Mouse (Mus musculus) CD4-positive, CD25-positive, alpha-beta regulatory T cell, adult 4 months (primary cell): ENCODE results near the gene Atp6v1g2. TPM values are rescaled to one million over a fixed set of nuclear protein-coding genes. Genes with fewer than 3 reads are reported as not detected.

Experiments used
- ATAC-seq: one replicate; pipeline ENCODE4 v1.8.0; 2017
- polyA plus RNA-seq, 2 experiments: library from polyadenylated mRNA; unstranded; fragments of 100-300 nt; shearing (Covaris generic); gene quantifications; one replicate each; pipeline ENCODE4 v1.2.1; 2017

Gene Atp6v1g2
- 1 to 10 TPM; 6.3 to 8.2 TPM for polyA plus RNA-seq

DNA sequence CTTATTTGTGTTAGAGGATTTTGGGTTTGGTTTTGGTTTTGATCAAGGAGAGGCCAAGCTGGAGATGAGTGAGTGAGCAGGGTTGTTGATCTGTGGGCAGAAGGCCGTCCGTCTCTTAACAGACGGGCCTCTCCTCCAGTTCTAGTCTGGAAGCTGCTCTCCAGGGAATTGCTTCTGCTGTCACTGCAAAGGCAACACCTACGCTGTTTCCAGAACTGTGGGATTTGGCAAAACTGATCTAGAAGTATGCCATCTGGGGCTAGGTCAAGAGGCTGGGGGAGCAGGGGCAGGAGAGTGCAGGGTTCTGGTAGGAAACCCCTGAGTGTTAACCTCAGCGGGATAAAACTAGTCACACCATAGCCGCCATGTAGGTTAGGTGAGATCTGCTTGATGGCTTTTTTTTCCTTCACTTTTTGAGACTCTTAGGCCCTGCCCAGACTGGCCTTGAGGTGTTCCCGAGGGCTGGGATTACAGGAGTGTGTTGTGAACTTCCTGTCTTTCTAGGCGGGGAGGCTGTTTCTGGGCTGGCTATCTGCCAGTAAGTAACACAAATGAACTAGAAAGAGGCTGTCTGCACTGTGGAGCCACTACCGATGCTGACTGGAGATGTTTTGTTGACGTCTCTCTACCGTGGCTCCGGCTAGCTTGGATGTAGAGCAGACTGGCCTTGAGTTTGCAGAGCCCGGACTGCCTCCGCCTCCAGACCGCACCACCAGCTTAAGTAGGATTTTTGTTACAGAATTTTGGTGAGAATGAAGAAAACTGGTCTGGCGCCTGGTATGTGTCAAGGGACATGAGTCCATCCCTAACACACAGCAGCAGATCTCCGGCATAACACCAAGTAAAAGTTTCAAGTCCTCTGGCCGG, at the start of gene Atp6v1g2:
Gene Atp6v1g2 (plus strand): TSS at position 547 of the 867 bp plus-strand sequence.
- ATAC-seq = no peak

- peak; percentile 50 for ATAC-seq
Observed at GRCm38 (mm10) chr17:35185639-35186611, 47.5 kb upstream of the Atp6v1g2 start.

DNA sequence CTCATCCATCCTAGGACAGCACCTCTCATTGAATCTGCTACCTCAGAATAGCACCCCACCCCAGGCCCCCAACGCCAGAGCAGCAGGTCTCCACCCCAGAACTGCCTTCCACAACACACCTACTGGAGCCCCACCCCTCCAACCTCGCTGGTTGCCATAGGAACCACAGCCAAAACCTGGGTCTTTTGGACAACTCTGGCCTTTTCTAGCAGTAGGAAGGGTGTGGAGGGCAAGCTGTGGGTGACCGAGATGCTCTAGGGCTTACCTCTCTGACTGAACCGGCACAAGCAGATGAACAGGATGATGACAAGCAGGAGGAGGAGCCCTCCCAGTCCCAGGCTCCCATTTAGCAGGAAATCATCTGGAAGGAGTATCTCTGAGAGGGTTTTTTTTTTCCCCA, 46.8 kb upstream of the Atp6v1g2 start:
- peak; percentile 39 for ATAC-seq

DNA sequence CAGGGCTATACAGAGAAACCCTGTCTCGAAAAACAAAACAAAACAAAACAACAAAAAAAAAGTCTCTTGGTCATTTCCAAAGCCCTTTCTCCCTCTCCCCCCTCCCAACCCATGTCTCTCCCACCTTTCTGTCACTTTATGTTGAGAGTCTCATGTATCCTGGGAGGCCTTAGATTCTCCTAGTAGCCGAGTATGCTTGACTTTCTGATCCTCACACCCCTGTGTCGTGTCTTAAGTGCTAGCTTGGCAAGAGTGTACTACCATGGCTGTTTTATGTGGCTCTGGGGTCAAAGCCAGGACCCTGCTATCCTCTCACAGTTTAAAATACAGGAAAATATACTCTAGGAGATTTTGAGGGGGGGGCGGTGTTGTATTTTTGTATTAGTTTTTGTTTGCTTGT, 46.1 kb upstream of the Atp6v1g2 start:
- no peak for ATAC-seq

DNA sequence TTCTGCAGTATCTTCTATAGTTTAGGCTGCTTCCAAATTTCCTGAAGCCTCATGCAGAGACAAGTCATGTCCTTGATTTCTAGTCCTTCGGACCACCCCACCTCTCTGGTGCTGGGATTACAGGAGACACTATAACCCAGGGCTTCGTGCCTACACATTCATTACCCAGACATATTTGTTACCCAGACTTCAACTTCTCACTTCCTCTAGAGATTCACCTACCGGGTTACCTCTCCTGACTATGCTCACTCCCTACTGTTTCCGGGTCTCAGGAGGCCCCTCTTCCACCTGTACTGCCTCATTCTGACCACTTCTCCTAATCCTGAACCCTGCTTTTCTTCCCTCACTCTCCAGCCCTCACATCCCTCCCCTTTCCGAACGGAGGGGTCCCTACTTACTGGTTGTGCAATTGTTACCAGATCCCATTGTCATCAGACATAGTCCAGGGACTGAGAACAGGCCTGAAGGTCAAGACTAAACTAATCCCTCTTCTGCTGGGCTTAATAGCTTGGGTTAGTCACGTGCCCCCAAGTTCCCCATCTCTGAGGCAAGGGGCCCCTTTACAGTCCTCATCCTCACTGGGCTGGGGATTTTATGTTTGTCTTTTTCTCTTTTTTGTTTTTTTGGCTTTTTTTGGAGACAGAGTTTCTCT, 45.4 kb upstream of the Atp6v1g2 start, which contains the start of gene Lst1:
Gene Lst1 (minus strand): TSS at position 481 of the 652 bp plus-strand sequence.
- no peak for ATAC-seq

- no peak for ATAC-seq
Observed at GRCm38 (mm10) chr17:35189186-35189585, 44.3 kb upstream of the Atp6v1g2 start.

DNA sequence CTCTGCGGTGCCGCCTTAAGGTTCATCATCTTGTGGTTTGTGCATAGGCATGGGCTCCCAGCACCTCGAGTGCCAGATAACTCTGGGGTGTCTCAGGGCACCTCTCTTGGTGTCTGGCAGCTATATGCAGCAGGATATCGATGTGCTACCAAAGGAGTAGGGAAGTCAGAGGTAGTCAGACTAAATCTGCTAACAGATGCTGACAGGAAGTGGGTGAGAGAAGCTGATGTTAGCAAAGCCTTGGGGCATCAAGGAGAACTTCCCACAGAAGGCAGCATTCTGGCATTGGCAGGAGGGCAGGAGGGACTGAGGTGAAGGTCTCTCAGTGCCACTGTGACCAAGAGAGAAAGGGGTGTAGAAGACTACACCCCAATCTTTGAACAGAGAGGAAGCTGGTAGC, 43.4 kb upstream of the Atp6v1g2 start:
- peak; percentile 66 for ATAC-seq

DNA sequence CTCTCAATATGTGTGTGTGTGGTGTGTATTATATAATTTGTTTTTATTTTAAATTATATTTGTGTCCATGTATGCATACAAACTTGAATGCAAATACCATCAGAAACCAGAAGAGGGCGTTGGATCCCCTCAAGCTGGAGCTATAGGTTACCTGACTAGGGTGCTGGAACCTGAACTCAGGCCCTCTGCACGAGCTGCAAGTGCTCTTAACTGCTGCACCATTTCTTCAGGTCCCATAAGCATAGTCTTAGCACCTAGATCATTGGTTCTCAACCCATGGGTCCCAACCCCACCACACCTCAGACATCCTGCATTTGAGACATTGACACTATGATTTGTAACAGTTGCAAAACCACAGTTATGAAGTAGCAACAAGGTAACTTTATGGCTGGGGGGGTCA, 41.7 kb upstream of the Atp6v1g2 start:
- no peak for ATAC-seq

- ATAC-seq = no peak
Observed at GRCm38 (mm10) chr17:35192924-35193323, 40.5 kb upstream of the Atp6v1g2 start.

DNA sequence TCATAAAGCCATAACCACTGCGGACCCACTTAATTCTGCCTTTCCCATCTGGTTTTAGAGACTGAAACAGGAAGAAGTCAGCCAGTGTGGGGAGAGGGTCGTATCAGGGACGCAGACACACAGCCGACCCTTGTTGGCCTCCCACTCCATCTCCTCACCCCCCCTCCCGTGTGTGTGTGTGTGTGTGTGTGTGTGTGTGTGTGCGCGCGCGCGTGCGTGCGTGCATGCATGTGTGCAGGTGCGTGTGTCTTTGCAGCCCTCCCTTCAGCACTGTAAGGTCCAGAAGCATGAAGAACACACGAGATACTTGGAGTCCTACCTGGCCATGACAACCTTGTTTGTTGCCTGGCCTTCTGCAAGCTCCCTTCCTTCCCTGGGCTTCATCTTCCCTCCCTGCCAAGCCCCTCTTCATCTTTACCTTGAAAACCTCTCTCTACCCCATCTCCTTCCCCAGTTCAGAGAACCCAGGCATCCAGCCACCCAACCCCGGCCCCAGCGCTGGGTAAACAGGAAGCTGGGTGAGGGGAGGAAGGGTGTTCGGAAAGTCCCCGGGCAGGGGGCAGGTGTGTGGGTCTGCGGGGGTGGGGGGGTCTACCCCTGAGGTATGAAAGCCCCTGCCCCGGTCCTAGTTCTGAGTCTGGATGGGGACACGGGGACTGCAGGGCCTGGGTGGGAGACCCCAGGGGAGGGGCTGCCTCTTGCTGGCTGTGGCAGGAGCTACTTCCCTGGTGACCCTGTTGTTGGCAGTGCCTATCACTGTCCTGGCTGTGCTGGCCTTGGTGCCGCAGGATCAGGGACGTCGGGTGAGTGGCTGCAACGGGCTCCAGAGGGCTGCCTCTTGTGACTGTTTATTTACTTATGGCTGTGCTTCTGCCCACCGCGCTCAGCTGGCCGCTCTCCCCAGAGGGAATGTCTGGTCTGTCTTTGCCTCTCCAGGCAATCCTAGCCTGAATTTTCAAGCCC, 39.3 kb upstream of the Atp6v1g2 start, which contains the start of gene Ltb:
Gene Ltb (plus strand): TSS at position 559 of the 963 bp plus-strand sequence.
- peak; percentile 59 for ATAC-seq

DNA sequence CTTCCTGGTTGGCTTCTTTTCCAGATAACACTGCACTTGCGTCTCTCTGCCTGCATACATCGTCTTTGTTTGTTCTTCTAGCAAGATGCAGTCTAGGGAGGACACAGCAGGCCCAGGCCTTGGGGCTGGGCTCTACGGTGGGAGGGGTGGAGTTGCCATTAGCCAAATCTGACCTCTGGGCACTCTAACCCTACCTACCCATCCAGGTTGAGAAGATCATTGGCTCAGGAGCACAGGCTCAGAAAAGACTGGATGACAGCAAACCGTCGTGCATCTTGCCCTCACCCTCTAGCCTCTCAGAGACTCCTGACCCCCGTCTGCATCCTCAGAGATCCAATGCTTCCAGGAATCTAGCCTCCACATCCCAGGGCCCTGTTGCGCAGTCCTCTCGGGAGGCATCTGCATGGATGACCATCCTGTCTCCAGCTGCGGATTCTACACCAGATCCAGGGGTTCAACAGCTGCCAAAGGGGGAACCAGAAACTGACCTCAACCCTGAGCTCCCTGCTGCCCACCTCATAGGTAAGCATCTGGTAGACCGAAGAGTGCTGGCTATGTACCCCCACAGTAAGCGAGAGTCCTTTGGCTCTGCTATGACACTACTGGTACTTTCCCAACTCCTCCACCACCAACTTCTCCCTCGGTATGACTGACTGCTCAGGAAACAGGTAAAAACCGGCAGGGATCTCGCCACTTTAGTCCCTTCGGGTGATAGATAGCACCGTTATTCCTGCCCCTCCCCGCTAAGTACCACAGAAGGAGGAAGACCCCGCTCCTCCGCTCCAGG, 38.4 kb upstream of the Atp6v1g2 start:
- peak; percentile 26 for ATAC-seq

GRCm38 (mm10) chr17:35195631-35196320, 37.7 kb upstream of the Atp6v1g2 start:
- ATAC-seq = peak; percentile 44

GRCm38 (mm10) chr17:35196321-35196641, 37.2 kb upstream of the Atp6v1g2 start:
- no peak for ATAC-seq

- ATAC-seq = no peak
Observed at GRCm38 (mm10) chr17:35197126-35197525, 36.3 kb upstream of the Atp6v1g2 start.

DNA sequence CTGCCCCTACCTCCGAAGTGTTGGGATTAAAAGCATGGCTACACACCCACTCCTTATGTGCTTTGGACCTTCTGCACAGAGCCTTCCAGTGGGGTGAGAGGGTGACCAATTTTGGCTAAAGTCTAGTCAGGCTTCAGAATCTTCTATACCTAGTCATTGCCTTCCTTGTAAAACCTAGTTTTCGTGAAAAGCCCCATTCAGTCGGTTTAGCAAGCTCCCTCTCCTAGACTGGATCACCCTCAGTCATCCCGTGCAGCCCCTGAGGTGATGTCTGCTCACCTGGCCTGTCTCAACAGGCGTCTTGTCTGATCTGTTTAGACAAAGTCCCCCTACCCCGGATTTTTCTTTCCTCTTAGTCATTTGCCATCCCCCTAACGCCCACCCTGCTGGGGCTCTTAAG, 35.4 kb upstream of the Atp6v1g2 start:
- no peak for ATAC-seq

- no peak for ATAC-seq
Observed at GRCm38 (mm10) chr17:35198946-35199345, 34.5 kb upstream of the Atp6v1g2 start.

DNA sequence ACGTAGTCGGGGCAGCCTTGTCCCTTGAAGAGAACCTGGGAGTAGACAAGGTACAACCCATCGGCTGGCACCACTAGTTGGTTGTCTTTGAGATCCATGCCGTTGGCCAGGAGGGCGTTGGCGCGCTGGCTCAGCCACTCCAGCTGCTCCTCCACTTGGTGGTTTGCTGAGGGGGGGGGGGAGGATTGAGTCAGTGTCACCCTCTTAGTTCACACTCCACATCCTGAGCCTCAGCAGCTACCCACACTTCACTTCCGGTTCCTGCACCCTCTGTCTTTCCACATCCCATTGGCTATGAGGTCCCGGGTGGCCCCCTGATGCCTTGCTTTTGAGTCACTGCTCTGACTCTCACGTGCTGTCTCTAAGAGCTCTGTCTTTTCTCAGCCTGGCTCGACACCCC, 33.1 kb upstream of the Atp6v1g2 start:
- ATAC-seq = peak; percentile 77

- no peak for ATAC-seq
Observed at GRCm38 (mm10) chr17:35201128-35201527, 32.3 kb upstream of the Atp6v1g2 start.

- ATAC-seq = peak; percentile 23
Observed at GRCm38 (mm10) chr17:35201787-35202186, 31.7 kb upstream of the Atp6v1g2 start, which contains the start of gene Tnf. Tnf (minus strand) TSS chr17:35202007.

GRCm38 (mm10) chr17:35202442-35202841, 31.0 kb upstream of the Atp6v1g2 start:
- no peak for ATAC-seq
